Mouse (Mus musculus): ENCODE results near the gene Tmem63c. TPM values are rescaled to one million over a fixed set of nuclear protein-coding genes. Genes with fewer than 3 reads are reported as not detected.
A peak's percentile ranks its signal among the peaks of the same experiment; 100 is the strongest.

Gene Tmem63c
- 9.1 and 13.5 TPM in 2 replicates for polyA plus RNA-seq (2014; fragmentation: Nextera tagmentation; extraction: Ambion mirVana)

DNA sequence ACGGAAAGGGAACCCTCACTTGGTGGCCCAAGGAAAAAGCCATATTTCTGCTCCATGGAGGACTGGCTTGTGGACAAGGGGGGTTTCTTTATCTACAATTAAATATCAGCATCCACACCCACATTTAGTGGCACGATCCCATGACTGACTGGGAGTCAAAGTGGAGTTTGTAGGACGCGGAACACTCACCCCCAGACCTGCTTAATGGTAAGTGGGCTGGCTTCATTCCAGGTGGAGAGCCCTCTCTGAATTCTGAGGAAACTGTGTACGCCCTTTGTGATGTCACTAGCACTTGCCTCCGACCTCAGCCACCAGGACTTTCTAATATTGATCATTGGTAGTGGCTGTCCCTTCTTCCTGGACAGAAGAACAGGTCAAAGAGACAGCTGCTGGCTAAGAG is at the start of gene Tmem63c:
TSS of gene Tmem63c (plus strand) at position 301 of the 400 bp plus-strand sequence.
- no peak within 1 kb of the TSS for H3K4me2 ChIP-seq (ENCODE audit: low read length)
- H3K27me3 ChIP-seq (ENCODE audit: control insufficient read depth, insufficient read depth, low read length): no peaks in the 10 kb centered on the region
- DNase-seq (no peak), ATAC-seq (ENCODE audit: low FRiP score, low TSS enrichment) (no peak)
- no peaks in the 10 kb centered on the region for H3K9me3 ChIP-seq (ENCODE audit: control insufficient read depth, low read length)
- no peak within 1 kb of the TSS for H3K4me3 ChIP-seq (replicated peaks; ENCODE audit: low read depth, low read length)
- H3K9ac ChIP-seq (replicated peaks; ENCODE audit: low read length): no peak within 1 kb of the TSS
- H3K27ac ChIP-seq (replicated peaks; ENCODE audit: low read depth, low read length): no peak within 1 kb of the TSS
- no peaks in the 10 kb centered on the region for H3K36me3 ChIP-seq (ENCODE audit: control insufficient read depth, insufficient read depth, low read length)
- no peaks in the 10 kb centered on the region for H3K4me1 ChIP-seq (ENCODE audit: control insufficient read depth, insufficient read depth, low read length)
- 79% methylated on average over 6 of the region's 6 CpGs for WGBS

DNA sequence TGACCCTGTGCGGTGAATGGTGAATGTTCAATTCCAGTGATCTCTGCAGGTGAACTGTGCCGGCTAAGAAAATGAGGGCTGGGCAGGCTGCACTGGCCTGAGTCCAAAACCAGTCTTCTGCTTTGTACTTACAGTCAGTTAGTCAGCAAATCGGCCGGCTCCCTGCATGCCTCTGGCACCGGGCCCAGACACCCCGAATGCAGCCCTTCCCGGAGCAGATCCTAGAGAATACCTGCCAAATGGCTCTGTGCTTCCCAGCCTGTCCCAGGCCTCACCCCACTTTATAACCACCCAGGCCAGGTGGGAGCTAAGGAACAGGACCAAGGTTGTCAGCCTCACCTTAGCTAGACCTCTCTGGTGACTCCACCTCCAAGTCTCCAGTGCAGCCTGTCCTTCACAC is 47.9 kb upstream of the Tmem63c start:
- no peak overlapping the region for H3K9ac ChIP-seq (replicated peaks; ENCODE audit: low read length)
- 36% methylated on average over 7 of the region's 7 CpGs for WGBS
- H3K4me1 ChIP-seq (ENCODE audit: control insufficient read depth, insufficient read depth, low read length): peaks cover 24% of the 10 kb centered on the region
- H3K4me3 ChIP-seq (replicated peaks; ENCODE audit: low read depth, low read length): no peak overlapping the region
- no peak overlapping the region for H3K4me2 ChIP-seq (ENCODE audit: low read length)
- H3K27ac ChIP-seq (replicated peaks; ENCODE audit: low read depth, low read length): no peak overlapping the region
- DNase-seq (peak; percentile 77), ATAC-seq (ENCODE audit: low FRiP score, low TSS enrichment) (peak; percentile 15; the same call in 1 of the 2 replicates)
- H3K36me3 ChIP-seq (ENCODE audit: control insufficient read depth, insufficient read depth, low read length): no peaks in the 10 kb centered on the region
- no peaks in the 10 kb centered on the region for H3K9me3 ChIP-seq (ENCODE audit: control insufficient read depth, low read length)
- H3K27me3 ChIP-seq (ENCODE audit: control insufficient read depth, insufficient read depth, low read length): no peaks in the 10 kb centered on the region

DNA sequence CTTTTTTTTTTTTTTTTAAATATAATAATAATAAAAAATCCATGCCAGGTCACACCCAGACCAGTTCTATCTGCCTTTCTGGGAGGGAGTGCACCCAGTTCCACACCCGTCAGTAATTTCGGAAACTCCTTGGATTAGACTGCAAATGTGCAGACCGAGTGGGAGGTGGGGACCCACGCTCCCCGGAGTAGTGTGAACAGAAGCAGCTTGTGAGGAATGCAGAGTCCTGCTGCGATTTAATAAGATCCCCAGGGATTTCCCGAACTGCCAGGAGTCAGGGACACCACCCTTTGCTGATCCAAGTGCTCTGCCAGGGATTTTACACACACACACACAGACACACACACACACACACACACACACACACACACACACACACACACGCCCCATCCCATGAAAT is 47.4 kb upstream of the Tmem63c start:
- no peak overlapping the region for H3K4me2 ChIP-seq (ENCODE audit: low read length)
- H3K9me3 ChIP-seq (ENCODE audit: control insufficient read depth, low read length): no peaks in the 10 kb centered on the region
- DNase-seq (no peak), ATAC-seq (ENCODE audit: low FRiP score, low TSS enrichment) (no peak)
- H3K4me3 ChIP-seq (replicated peaks; ENCODE audit: low read depth, low read length): no peak overlapping the region
- 28% methylated on average over 8 of the region's 8 CpGs for WGBS
- no peaks in the 10 kb centered on the region for H3K27me3 ChIP-seq (ENCODE audit: control insufficient read depth, insufficient read depth, low read length)
- peak overlapping the region; percentile 72; the same call in 1 of the 2 replicates for H3K27ac ChIP-seq (replicated peaks; ENCODE audit: low read depth, low read length)
- H3K4me1 ChIP-seq (ENCODE audit: control insufficient read depth, insufficient read depth, low read length): peaks cover 24% of the 10 kb centered on the region
- H3K36me3 ChIP-seq (ENCODE audit: control insufficient read depth, insufficient read depth, low read length): no peaks in the 10 kb centered on the region
- H3K9ac ChIP-seq (replicated peaks; ENCODE audit: low read length): no peak overlapping the region

DNA sequence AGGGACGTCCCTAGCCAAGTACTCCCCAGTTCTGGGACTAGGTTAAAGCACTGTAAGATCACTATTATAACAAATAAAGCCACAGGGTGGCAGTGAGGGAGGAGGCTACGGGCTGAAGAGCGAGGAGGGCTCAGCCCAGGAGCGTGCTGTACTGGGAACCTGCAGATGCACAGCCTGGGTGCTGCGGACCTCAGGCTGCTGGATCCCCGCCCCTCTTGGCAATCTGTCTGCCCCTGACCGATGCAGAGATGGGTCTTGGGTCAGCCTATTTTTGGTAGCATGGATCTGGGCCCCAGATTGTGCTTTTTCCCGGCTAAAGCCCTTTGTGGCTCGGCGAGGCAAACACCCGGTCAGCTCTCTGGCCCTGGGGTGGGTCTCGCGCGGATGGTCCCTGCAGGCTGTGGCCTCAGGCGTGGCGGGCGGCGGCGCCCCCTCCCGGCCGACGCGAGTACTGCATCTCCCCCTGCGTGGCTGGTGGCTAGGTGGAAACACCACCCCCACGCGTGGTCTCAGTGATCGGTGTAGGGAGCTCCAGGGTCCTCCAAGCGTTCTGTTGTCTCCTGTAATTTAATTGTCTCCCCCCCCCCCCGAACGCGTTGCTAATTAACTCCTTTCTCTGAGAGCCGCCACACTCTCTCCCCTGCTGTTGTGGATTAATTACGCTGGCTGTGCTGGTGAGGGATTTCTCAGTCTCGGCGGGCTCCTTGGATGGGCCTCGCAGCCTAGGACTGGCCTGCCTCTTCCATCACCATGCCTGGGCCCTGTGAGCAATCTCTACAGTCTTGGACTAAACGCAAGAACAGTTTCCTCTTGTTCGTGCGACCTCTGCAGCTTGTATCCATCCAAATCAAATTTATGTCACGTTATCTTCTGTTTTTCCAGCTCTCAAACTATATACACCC is 46.5 kb upstream of the Tmem63c start:
- Histone ChIP-seq H3K27me3 (ENCODE audit: control insufficient read depth, insufficient read depth, low read length) (no peaks in the 10 kb centered on the region), H3K27ac (replicated peaks; ENCODE audit: low read depth, low read length) (peak overlapping the region; percentile 72), H3K4me3 (replicated peaks; ENCODE audit: low read depth, low read length) (peak overlapping the region; percentile 21), H3K4me2 (ENCODE audit: low read length) (peak overlapping the region; percentile 56), H3K9ac (replicated peaks; ENCODE audit: low read length) (peak overlapping the region; percentile 46), H3K9me3 (ENCODE audit: control insufficient read depth, low read length) (no peaks in the 10 kb centered on the region), H3K4me1 (ENCODE audit: control insufficient read depth, insufficient read depth, low read length) (peaks cover 24% of the 10 kb centered on the region), H3K36me3 (ENCODE audit: control insufficient read depth, insufficient read depth, low read length) (no peaks in the 10 kb centered on the region)
- DNase-seq: peak; percentile 76
- peak; percentile 70 for ATAC-seq (ENCODE audit: low FRiP score, low TSS enrichment)
- 6% methylated on average over 40 of the region's 40 CpGs for WGBS

DNA sequence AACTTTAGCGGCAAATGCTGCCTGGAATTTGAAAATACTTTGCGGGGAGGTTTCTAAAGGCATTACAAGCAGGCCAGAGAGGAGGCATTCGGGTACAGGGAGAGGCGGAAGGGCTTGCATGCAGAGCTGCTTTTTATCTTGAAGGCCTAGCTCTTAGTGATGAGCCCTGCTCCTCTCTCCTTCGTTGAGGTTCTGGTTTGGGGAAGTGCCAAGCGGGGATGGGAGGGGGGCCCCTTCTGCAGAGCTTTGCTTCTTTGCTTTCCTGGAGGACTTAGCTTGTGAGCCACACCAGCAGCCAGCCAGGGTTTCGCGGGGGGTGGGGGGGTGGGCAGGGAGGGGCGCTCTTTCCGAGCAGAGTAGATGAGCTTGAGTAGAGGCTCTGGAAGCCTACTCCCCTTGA is 45.4 kb upstream of the Tmem63c start:
- no peak for ATAC-seq (ENCODE audit: low FRiP score, low TSS enrichment)
- no peak overlapping the region for H3K9ac ChIP-seq (replicated peaks; ENCODE audit: low read length)
- H3K27ac ChIP-seq (replicated peaks; ENCODE audit: low read depth, low read length): no peak overlapping the region
- H3K4me2 ChIP-seq (ENCODE audit: low read length): no peak overlapping the region
- no peaks in the 10 kb centered on the region for H3K27me3 ChIP-seq (ENCODE audit: control insufficient read depth, insufficient read depth, low read length)
- H3K36me3 ChIP-seq (ENCODE audit: control insufficient read depth, insufficient read depth, low read length): no peaks in the 10 kb centered on the region
- DNase-seq: no peak
- peaks cover 24% of the 10 kb centered on the region for H3K4me1 ChIP-seq (ENCODE audit: control insufficient read depth, insufficient read depth, low read length)
- WGBS: 51% methylated on average over 10 of the region's 10 CpGs
- no peak overlapping the region for H3K4me3 ChIP-seq (replicated peaks; ENCODE audit: low read depth, low read length)
- H3K9me3 ChIP-seq (ENCODE audit: control insufficient read depth, low read length): no peaks in the 10 kb centered on the region

DNA sequence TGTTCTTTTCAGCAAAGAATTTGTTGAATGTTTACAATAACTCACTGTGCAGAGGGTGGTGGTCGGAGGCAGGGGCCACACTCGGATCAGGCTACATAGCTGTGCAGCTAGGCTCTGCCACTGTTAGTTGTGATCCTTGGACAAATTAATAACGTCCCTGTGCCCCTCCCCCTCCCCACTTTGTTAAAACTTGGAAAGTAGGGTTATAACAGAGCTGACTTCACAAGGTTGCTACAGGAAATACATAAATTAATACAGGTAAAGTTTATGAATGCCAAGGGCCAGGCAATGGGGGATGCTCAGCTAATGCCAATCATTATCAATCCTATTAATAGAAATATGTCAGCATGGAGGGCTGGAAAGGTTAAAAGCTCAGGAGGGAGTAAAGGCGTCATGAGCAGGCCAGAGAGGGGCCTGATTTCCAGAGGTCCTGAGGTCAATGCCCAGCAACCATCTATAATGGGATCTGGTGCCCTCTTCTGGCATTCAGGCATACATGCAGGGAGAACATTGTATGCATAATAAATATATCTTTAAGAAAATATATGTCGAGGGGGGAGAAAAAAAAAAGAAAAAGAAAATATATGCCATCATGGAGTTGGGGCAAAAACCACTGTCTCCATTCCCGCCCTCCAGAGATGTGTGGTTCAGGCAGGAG is 44.5 kb upstream of the Tmem63c start:
- Histone ChIP-seq H3K4me1 (ENCODE audit: control insufficient read depth, insufficient read depth, low read length) (peaks cover 24% of the 10 kb centered on the region), H3K9ac (replicated peaks; ENCODE audit: low read length) (no peak overlapping the region), H3K4me2 (ENCODE audit: low read length) (no peak overlapping the region), H3K36me3 (ENCODE audit: control insufficient read depth, insufficient read depth, low read length) (no peaks in the 10 kb centered on the region), H3K27ac (replicated peaks; ENCODE audit: low read depth, low read length) (no peak overlapping the region), H3K4me3 (replicated peaks; ENCODE audit: low read depth, low read length) (no peak overlapping the region), H3K9me3 (ENCODE audit: control insufficient read depth, low read length) (no peaks in the 10 kb centered on the region), H3K27me3 (ENCODE audit: control insufficient read depth, insufficient read depth, low read length) (no peaks in the 10 kb centered on the region)
- 59% methylated on average over 6 of the region's 6 CpGs for whole genome bisulfite sequencing
- no peak for DNase-seq
- ATAC-seq (ENCODE audit: low FRiP score, low TSS enrichment): no peak

DNA sequence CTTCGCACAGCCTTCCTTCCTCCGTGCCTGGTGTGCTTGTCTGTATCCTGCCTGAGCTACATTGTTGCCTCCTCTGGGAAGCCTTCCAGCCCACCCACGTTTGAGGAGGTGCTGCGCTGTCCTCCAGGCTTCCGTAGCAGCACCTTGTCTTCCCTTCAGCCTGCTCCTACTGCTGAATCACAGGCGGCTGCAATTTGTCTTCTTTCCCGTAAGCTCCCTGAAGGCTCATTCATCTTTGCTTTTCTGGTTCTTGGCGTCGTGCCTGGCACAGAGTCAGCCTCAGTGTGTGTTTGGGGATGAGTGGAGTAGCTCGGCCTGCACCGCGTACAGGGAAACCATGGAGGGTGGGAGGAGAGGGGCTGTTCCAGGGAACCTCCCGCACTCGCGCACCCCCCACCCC is 43.3 kb upstream of the Tmem63c start:
- Histone ChIP-seq H3K36me3 (ENCODE audit: control insufficient read depth, insufficient read depth, low read length) (no peaks in the 10 kb centered on the region), H3K27me3 (ENCODE audit: control insufficient read depth, insufficient read depth, low read length) (peaks cover 4% of the 10 kb centered on the region; the same call in 1 of the 2 replicates), H3K4me3 (replicated peaks; ENCODE audit: low read depth, low read length) (no peak overlapping the region), H3K9ac (replicated peaks; ENCODE audit: low read length) (no peak overlapping the region), H3K4me1 (ENCODE audit: control insufficient read depth, insufficient read depth, low read length) (peaks cover 24% of the 10 kb centered on the region), H3K27ac (replicated peaks; ENCODE audit: low read depth, low read length) (no peak overlapping the region), H3K9me3 (ENCODE audit: control insufficient read depth, low read length) (no peaks in the 10 kb centered on the region), H3K4me2 (ENCODE audit: low read length) (no peak overlapping the region)
- ATAC-seq (ENCODE audit: low FRiP score, low TSS enrichment) (no peak), DNase-seq (no peak)
- 30% methylated on average over 15 of the region's 15 CpGs for WGBS

DNA sequence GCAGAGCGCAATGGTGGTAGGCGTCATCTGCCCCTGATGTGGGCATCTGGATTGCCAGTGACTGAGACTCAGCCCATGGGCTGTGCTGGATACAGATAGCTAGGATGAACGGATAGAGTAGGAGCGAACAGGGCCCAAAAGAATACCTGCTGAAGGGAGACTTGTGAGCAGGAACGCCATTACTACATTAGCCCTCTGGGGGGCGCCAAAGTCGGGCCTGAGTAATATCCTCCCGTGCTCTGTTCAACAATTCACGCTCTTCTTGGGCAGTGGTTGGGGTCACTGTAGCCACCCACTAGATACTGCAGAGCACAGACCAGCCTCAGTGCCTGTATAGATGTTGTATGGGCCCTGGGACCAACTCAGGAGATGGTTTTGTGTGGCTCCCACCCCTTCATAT is 40.0 kb upstream of the Tmem63c start:
- no peak for ATAC-seq (ENCODE audit: low FRiP score, low TSS enrichment)
- DNase-seq: no peak
- Histone ChIP-seq H3K36me3 (ENCODE audit: control insufficient read depth, insufficient read depth, low read length) (no peaks in the 10 kb centered on the region), H3K4me2 (ENCODE audit: low read length) (no peak overlapping the region), H3K9ac (replicated peaks; ENCODE audit: low read length) (no peak overlapping the region), H3K9me3 (ENCODE audit: control insufficient read depth, low read length) (no peaks in the 10 kb centered on the region), H3K27ac (replicated peaks; ENCODE audit: low read depth, low read length) (no peak overlapping the region), H3K4me1 (ENCODE audit: control insufficient read depth, insufficient read depth, low read length) (peaks cover 10% of the 10 kb centered on the region), H3K4me3 (replicated peaks; ENCODE audit: low read depth, low read length) (no peak overlapping the region), H3K27me3 (ENCODE audit: control insufficient read depth, insufficient read depth, low read length) (peaks cover 21% of the 10 kb centered on the region; the same call in 1 of the 2 replicates)
- WGBS: 30% methylated on average over 9 of the region's 9 CpGs
